Mouse (Mus musculus): ENCODE measurements around the gene Rnf217. TPM values are rescaled to one million over a fixed set of nuclear protein-coding genes. Genes with fewer than 3 reads are reported as not detected.

Gene Rnf217
- total RNA-seq, 1 experiment from 2014 or later, result 2.2 TPM

DNA sequence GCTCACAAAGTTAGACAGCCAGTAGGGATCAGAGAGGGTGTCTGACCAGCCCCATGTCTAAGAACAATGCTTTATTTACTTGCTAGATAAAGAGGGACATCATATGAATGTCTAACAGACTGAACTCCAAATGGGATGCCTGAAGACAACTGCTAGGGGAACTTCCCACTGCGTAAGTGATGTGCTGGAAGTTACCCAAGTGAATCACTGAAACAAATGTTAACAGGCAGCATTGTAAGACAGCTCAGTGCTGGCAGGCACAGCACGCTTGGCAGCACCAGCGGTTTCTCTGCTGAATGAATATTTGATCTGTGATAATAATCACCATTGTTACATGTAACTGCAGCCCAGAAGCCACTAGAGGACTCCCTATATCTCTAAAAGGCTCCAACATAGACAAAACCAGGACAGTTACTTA, 104.8 kb downstream of the Rnf217 start:
- no peak for ATAC-seq (replicated peaks; ENCODE audit: low read depth, poor library complexity, severe bottlenecking)

DNA sequence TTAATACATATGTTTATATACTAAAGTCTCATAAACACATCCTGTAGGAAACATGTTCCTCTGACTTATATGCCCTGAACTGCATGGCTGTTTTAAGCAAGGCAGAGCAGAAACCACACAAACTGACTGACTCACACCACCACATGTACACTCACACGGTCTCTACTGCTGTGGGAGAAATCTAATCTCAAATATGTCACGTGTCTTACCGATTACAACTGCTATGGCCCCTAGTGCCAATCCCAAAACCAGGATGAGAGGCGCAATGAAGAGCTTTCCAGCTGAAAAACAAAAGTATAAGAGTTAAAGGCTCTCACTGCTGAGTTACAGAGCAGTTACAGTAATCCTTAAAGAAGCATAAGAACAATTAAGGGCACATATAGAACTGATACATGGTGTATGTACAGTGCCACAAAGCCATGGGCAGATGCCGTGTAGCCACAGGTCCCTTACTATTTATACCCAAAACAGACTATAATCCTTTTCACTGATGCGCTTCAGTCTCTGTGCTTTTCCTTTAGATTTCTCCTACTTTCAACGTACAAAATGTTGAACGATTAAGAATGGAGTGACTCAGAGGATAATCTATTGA, 105.3 kb downstream of the Rnf217 start:
- no peak for ATAC-seq (replicated peaks; ENCODE audit: low read depth, poor library complexity, severe bottlenecking)

DNA sequence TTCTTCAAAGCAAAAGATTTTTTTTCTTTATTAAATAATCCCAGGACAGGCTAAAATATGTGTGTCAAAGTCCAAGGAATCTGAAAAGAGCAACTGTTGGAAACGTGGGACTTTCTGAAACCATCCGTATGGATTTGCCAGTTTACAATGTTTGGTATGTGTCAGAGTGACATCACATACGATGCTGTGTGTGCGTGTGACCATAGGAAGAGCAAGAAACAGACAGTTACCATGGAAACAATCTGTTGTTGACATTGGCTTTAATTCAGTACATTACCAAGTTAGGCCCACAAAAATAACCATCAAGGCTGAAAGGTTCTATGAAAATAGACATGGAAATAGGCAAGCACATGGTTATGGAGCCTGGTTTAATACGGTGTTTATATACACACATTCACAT, 107.3 kb downstream of the Rnf217 start:
- ATAC-seq (replicated peaks; ENCODE audit: low read depth, poor library complexity, severe bottlenecking), result no peak

DNA sequence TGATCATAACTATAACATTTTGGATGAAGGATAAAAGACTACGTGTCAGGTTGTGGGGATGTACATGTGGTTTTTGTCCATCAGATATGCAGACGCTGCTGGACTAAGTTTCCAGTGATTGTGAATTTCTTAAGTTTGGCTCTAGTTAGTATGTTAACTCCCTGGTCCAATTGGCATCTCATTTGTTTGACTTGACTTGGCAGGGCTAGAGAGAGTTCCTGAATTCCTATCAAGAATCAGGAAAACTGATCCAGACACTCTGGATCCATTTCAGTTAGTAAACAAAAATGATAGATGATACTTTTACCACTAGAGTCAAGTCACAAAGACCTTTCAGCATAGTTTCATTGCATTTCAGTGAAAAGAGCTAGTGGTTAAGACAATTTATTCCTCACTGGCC, 112.1 kb downstream of the Rnf217 start:
- no peak for ATAC-seq (replicated peaks; ENCODE audit: low read depth, poor library complexity, severe bottlenecking)

DNA sequence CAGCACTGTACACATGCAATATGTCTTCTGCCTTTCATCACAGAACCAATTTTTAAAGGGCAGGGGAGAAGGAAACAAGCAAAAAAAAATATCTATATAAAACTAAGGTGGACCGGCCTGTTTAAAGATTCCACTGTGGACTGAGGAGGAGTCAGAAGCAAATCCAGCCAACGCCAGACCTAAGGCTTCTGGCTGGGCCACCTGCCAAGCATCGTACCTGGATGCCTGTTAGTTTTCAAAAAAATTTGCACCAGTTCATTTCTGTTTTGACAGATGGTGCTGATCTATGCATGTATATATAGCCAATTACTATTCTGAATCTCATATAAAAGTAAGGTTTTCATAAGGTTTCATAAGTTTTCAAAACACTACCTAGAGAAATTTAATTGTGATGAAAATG, 113.2 kb downstream of the Rnf217 start:
- no peak for ATAC-seq (replicated peaks; ENCODE audit: low read depth, poor library complexity, severe bottlenecking)

DNA sequence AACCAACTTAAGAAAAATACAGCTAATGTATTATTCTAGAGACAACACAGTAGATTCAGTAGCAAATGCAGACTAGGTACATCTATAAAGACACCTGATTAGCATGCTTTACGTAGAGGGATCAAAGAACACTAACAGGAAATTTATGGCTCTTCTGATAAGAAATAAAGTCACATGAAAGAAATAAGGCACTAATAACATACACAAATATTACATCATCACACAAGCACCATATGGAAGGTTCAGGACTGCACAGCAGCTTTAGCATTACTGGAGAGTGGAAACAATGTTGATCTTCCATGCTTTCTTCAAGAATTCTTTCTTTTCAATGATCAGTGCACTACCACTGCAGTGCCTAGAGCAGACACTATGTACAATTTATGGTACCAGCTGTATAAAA, 114.7 kb downstream of the Rnf217 start:
- no peak for ATAC-seq (replicated peaks; ENCODE audit: low read depth, poor library complexity, severe bottlenecking)

DNA sequence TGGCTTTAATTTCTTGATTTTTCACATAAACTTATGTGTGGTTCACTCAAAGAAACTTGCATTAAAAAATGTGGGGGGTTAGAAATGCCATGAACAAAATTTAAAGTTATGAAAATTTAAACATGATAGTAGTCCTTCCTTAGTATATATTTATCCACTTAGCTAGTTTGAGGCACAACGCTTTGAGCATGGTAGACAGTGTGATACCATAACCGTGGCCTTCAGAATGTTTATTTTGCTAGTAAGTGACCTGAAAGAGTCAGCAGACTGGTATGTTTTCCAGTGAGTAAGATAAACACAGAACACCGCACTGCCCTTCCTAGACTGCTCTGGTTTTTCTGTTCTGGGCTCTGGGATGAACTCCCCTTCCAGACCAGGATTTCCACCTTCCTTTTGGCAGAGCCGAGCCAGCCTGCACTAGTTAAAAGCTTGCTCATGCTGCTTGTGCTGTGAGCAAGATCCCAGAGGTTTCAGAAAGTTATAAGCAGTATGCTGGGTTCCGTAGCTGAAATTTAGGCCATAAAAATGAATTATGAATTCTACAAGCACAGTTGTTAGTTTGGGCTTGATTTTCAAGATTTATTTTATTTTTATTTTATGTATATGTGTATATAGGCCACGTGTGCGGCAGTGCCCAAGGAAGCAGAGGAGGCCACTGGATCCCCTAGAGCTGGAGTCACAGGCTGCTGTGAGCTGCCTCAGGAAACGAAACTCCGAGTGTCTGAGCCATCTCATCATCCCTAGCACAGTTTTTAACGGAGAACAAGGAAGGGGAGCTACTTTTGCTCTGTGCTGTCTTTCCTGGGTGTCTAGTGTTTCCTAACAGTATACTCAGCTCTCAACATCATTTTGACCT, 141.7 kb downstream of the Rnf217 start:
- ATAC-seq (replicated peaks; ENCODE audit: low read depth, poor library complexity, severe bottlenecking), result no peak

DNA sequence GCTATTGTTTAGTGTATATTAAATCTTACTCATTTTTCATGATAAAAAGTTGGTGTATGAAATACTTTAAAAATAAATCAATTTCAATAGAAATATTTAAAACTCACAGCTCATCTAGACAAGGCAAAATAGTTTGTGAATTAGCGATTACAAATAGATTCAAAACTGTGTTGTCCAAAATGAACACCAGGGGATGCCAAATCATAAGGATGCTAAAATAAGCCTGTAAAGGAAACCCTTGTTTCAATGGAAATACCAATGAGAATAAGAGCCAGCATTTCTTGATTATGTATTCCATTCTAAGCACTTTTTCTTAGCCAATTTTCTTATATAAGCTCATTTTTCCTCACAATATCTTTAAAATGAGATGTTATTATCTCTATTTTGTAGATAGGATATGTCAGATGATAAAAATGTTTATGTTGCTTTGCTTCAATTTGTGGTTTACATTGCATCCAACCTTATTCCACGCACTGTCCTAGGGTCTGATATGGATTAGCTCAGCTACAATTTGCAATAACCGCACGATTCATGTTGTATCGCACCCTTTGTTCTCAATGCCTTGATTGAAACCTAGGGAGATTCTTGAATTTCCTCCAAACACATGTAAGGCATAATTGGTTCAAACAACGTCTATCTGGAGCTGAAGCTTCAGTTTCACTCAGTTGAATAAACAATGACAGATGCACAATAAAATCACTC, 143.0 kb downstream of the Rnf217 start:
- ATAC-seq (replicated peaks; ENCODE audit: low read depth, poor library complexity, severe bottlenecking), result peak; percentile 83; the same call in 1 of the 2 replicates

DNA sequence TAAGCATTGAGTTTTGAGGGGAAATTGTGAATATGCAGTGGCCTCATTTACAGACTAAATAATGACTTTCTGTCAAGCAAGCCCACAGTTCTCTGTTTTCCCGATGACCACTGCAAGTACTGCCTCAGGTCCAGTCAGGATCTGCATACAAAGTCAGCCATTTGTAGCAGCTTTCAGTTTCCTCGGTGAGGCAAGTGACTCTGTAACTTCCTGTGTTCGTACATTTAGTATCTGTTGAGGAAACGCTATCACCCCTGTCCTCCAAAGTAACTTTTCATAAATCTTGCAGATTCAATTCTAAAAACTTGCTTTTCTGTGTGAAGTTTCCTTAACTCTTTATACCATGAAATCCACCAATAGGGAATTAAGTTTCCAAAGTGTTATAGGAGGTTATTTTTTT, 143.6 kb downstream of the Rnf217 start:
- ATAC-seq (replicated peaks; ENCODE audit: low read depth, poor library complexity, severe bottlenecking), result 0 out of 2 replicates have a peak, but pooled peaks have one; percentile 54

DNA sequence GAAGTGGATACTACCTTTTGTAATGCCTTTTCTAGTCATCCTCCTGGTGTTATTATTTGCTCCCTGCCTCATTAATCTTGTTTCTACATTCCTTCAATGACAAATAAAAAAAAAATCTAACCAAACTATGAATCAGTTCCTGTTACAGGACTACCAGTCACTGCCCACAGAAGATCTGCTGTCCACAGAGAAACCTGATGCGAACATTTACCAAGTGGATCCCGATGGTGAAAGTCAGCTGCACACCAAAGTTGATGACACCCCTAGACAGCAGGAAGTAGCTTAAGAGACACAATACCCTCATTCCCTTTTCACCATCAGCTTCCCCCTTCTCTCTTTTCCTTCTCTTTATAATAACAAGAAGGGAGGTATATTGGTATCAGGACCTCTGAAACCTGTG, 145.9 kb downstream of the Rnf217 start:
- ATAC-seq (replicated peaks; ENCODE audit: low read depth, poor library complexity, severe bottlenecking), result no peak

DNA sequence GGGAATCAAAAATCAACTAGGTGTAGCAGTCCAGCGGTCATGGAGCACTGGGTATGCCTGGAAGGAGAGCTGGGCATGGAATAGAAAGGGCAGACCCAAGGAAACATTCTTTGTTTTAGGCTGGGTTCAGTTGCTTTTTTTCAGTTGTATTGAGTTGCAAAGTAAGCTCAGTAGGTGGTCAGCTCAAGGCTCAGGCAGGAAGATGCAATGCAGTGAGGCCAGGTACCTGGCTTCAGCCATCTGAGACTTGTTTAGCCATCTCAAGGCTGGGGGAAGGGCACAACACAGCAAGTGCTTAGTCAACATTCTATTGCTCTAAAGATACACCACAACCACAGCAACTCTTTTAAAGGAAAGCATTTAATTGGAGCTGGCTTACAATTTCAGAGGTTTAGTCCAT, 152.2 kb downstream of the Rnf217 start:
- ATAC-seq (replicated peaks; ENCODE audit: low read depth, poor library complexity, severe bottlenecking), result no peak

DNA sequence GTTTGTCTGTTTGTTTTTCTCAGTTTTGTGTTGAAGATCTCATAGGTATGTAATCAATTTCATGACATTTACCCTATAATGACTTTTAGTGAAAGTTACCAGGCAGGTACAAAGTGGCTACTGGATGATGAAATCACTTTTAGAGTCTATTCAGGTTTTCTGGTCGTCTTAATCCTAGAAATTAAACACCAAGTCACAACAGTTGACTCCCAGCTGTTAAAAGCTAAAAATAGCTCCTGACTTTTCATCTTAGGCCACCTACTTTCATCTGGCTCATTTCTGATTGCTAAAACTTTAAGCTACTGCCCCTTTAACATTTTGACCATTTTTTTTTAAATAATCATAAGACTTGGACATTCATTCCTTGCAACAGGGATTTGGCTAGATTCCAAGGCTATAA, 161.9 kb downstream of the Rnf217 start:
- no peak for ATAC-seq (replicated peaks; ENCODE audit: low read depth, poor library complexity, severe bottlenecking)

DNA sequence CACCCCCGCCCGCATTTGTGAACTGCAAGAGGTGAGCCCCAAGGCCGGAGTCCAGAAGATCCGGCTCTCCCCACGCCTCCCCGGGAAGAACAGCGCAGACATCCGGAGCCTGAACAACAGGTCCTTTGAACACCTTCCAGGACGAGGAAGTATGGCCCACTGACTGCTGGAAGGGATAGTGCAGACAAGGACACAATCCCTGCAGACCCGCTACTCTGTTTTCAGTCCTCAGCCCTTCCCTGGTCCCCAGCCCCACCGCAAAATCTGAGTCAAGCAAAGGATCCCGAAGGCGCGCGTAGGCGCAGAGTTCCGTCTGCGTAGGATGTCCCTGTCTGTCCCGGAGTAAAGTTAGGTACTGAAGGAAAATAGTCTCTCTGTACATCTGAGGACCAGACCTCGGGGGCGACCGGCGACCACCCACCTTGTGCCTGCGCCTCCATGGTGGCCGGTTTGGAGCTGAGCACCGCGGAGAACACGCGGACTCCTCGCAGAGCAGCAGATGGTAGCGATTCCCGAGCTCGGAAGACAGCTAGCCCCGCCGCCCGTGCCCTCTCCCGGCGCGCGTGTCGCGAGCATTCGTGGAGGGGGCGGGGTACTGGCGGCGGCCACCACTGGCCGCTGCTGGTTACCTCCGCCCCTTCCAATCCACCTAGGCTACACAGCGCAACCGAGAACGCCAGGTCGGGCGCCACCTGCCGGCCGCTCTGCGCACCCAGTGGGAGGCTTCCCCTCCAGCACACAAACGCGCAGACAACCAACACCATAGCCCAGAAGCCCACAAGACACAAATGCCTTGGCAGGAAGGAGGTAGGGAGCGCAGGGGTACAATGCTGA, 163.5 kb downstream of the Rnf217 start, which contains the start of gene Tpd52l1:
TSS of gene Tpd52l1 (minus strand) at position 668 of the 834 bp plus-strand sequence.
- peak; percentile 99 for ATAC-seq (replicated peaks; ENCODE audit: low read depth, poor library complexity, severe bottlenecking)

DNA sequence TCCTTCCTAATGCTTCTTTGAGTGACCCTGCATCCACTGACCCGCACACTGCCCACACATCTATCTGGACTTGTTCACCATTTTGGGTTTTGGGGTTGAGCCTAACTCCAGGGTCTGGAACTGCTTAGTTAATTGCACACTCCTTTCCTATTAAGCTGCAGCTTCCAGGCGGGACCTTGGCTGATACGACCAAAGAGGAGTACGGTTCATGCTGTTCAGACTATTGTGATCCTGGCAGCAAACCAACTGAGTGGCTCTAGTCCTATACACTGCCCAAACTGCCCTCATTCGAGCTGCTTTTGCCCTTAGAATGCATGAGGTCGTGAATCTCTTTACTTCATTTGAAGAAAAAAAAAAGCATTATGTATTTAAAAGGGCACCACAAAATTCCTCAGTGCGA, 164.8 kb downstream of the Rnf217 start:
- ATAC-seq (replicated peaks; ENCODE audit: low read depth, poor library complexity, severe bottlenecking), result no peak

Other genes with a start within 250 kb of the Rnf217 start
- 0.32 TPM in 1 of 2 replicates, not detected in the other for gene Tpd52l1, start 163.2 kb downstream of the Rnf217 start, total RNA-seq (2017)

Measured in common myeloid progenitor, adult 5-6 weeks (primary cell).